Mouse (Mus musculus) CH12.LX (cell line): ENCODE measurements around the gene Anks1b. TPM values are rescaled to one million over a fixed set of nuclear protein-coding genes. Genes with fewer than 3 reads are reported as not detected.

Source experiments
- DNase-seq: peaks from one replicate; pipeline ENCODE4 v3.0.0-alpha.2; 2013; ENCODE audit errors: extremely low read depth
- H3K27ac ChIP-seq: 2 replicates; pipeline ENCODE4 v1.5.1; 2012; ENCODE audit warnings: low read depth, mild to moderate bottlenecking, control low read depth, moderate library complexity; ENCODE audit not compliant: insufficient read depth
- H3K27me3 ChIP-seq: replicated peaks from 2 replicates; pipeline ENCODE3; 2012; ENCODE audit warnings: inconsistent platforms
- H3K36me3 ChIP-seq, 2 experiments: replicated peaks in 1 of 2; 2 replicates each; pipeline versions ENCODE3 to v1.6.1; 2012; ENCODE audit warnings: inconsistent platforms in 1 of 2, low read length in 1 of 2, mild to moderate bottlenecking in 1 of 2, mixed read lengths in 1 of 2, moderate library complexity in 1 of 2; ENCODE audit not compliant: control insufficient read depth in 1 of 2, insufficient read depth in 1 of 2
- H3K4me1 ChIP-seq, 2 experiments: 2 replicates each; pipeline ENCODE4 v1.6.1; 2012; ENCODE audit warnings: inconsistent platforms in 1 of 2, moderate library complexity in 1 of 2; ENCODE audit not compliant: insufficient read depth in 2 of 2, control insufficient read depth in 1 of 2
- H3K4me2 ChIP-seq: 2 replicates; pipeline ENCODE4 v1.6.1; 2012; ENCODE audit warnings: low read depth, mild to moderate bottlenecking, control low read depth; ENCODE audit not compliant: poor library complexity, insufficient read depth, severe bottlenecking
- H3K4me3 ChIP-seq, 3 experiments: fragments of 150-350 bp in 1 of 3; sonication (generic) in 1 of 3; replicated peaks in 1 of 3; 2 replicates each; pipeline versions ENCODE3 to v1.5.1; 2011 to 2012; ENCODE audit warnings: low read depth in 2 of 3, low read length in 2 of 3, mild to moderate bottlenecking in 2 of 3, moderate library complexity in 2 of 3, control low read depth in 1 of 3, improper control_type of control experiment in 1 of 3, inconsistent platforms in 1 of 3, mixed read lengths in 1 of 3; ENCODE audit not compliant: poor library complexity in 1 of 3
- H3K79me2 ChIP-seq: replicated peaks from 2 replicates; pipeline ENCODE4 v1.6.1; 2012; ENCODE audit warnings: mild to moderate bottlenecking, moderate library complexity; ENCODE audit not compliant: control insufficient read depth, poor library complexity, insufficient read depth, severe bottlenecking; ENCODE audit errors: extremely low read depth
- H3K9ac ChIP-seq: 2 replicates; pipeline ENCODE4 v1.6.1; 2012; ENCODE audit warnings: low read depth, mild to moderate bottlenecking, control low read depth, moderate library complexity; ENCODE audit not compliant: insufficient read depth
- H3K9me3 ChIP-seq: replicated peaks from 2 replicates; pipeline ENCODE3; 2012; ENCODE audit warnings: low read length, inconsistent platforms, mixed read lengths
- BHLHE40 ChIP-seq: IDR thresholded peaks from 2 replicates; pipeline ENCODE4 v1.6.1; 2011; ENCODE audit warnings: mild to moderate bottlenecking, low read depth, low read length, improper control_type of control experiment
- CTCF ChIP-seq, 2 experiments: IDR thresholded peaks in 1 of 2; conservative IDR thresholded peaks in 1 of 2; 2 replicates each; pipeline ENCODE4 v1.5.1; 2011 to 2012; ENCODE audit warnings: low read depth in 2 of 2, low read length in 2 of 2, improper control_type of control experiment in 1 of 2, inconsistent platforms in 1 of 2, mild to moderate bottlenecking in 1 of 2, moderate library complexity in 1 of 2
- ELF1 ChIP-seq: IDR thresholded peaks from 2 replicates; pipeline ENCODE4 v1.6.1; 2014; ENCODE audit warnings: low read depth, mild to moderate bottlenecking, inconsistent platforms, low read length, improper control_type of control experiment
- ETS1 ChIP-seq: conservative IDR thresholded peaks from 2 replicates; pipeline ENCODE4 v1.6.1; 2012; ENCODE audit warnings: low read depth, mild to moderate bottlenecking, inconsistent platforms, low read length, improper control_type of control experiment, moderate library complexity
- GABPA ChIP-seq: IDR thresholded peaks from 2 replicates; pipeline ENCODE4 v1.6.1; 2012; ENCODE audit warnings: low read depth, low read length, improper control_type of control experiment, inconsistent platforms; ENCODE audit not compliant: insufficient replicate concordance
- JUN ChIP-seq: IDR thresholded peaks from 2 replicates; pipeline ENCODE4 v1.6.1; 2011; ENCODE audit warnings: low read depth, mild to moderate bottlenecking, low read length, improper control_type of control experiment, moderate library complexity; ENCODE audit not compliant: insufficient read depth
- JUND ChIP-seq: conservative IDR thresholded peaks from 2 replicates; pipeline ENCODE4 v1.6.1; 2011; ENCODE audit warnings: low read depth, low read length, improper control_type of control experiment
- KAT2A ChIP-seq: IDR thresholded peaks from 2 replicates; pipeline ENCODE4 v1.6.1; 2012; ENCODE audit warnings: low read length, improper control_type of control experiment, inconsistent platforms; ENCODE audit not compliant: insufficient replicate concordance
- MXI1 ChIP-seq: IDR thresholded peaks from 2 replicates; pipeline ENCODE4 v1.6.1; 2011; ENCODE audit warnings: mild to moderate bottlenecking, low read depth, low read length, improper control_type of control experiment
- NELFE ChIP-seq: IDR thresholded peaks from 2 replicates; pipeline ENCODE4 v1.6.1; 2011; ENCODE audit warnings: low read depth, low read length, improper control_type of control experiment
- POLR2A ChIP-seq: IDR thresholded peaks from 2 replicates; pipeline ENCODE4 v1.6.1; 2011; ENCODE audit warnings: low read depth, mild to moderate bottlenecking, improper control_type of control experiment, low read length
- RCOR1 ChIP-seq: conservative IDR thresholded peaks from 2 replicates; pipeline ENCODE4 v1.6.1; 2012; ENCODE audit warnings: low read depth, mild to moderate bottlenecking, inconsistent platforms, low read length, improper control_type of control experiment
- SIN3A ChIP-seq: IDR thresholded peaks from 2 replicates; pipeline ENCODE4 v1.6.1; 2012; ENCODE audit warnings: low read length, improper control_type of control experiment, inconsistent platforms
- SMC3 ChIP-seq: IDR thresholded peaks from 2 replicates; pipeline ENCODE4 v1.6.1; 2011; ENCODE audit warnings: low read depth, low read length, improper control_type of control experiment
- TCF12 ChIP-seq: IDR thresholded peaks from 2 replicates; pipeline ENCODE4 v1.6.1; 2014; ENCODE audit warnings: low read depth, mild to moderate bottlenecking, inconsistent platforms, low read length, improper control_type of control experiment
- ZC3H11A ChIP-seq: IDR thresholded peaks from 2 replicates; pipeline ENCODE4 v1.6.1; 2012; ENCODE audit warnings: low read depth, mild to moderate bottlenecking, inconsistent platforms, low read length, improper control_type of control experiment
- ZKSCAN1 ChIP-seq: IDR thresholded peaks from 2 replicates; pipeline ENCODE4 v1.6.1; 2012; ENCODE audit warnings: low read depth, inconsistent platforms, low read length, improper control_type of control experiment, borderline replicate concordance
- ZMIZ1 ChIP-seq: IDR thresholded peaks from 2 replicates; pipeline ENCODE4 v1.6.1; 2012; ENCODE audit warnings: low read depth, mild to moderate bottlenecking, inconsistent platforms, low read length, improper control_type of control experiment
- dilution Hi-C: fragments of 300-500 bp; cut with MboI; formaldehyde crosslinking; loops from 2 replicates; pipeline ENCODE4 v1.14.3; 2020; ENCODE audit warnings: low sequenced_read_pairs; ENCODE audit not compliant: extremely low pct_unique_long_range_greater_than_20kb, extremely low pct_ligation_motif_present
- in situ Hi-C: fragments of 300-500 bp; cut with MboI; formaldehyde crosslinking; loops from 3 replicates; pipeline ENCODE4 v1.14.3; 2019; ENCODE audit warnings: low sequenced_read_pairs, low pct_ligation_motif_present, low pct_unique_long_range_greater_than_20kb, mixed read lengths
- polyA plus RNA-seq: library from polyadenylated mRNA; unstranded; fragments of >175 nt; gene quantifications from 2 replicates; pipeline ENCODE4 v1.2.1, GENCODE M21; 2012; ENCODE audit warnings: low read depth; ENCODE audit not compliant: insufficient read length
- total RNA-seq, 2 experiments: library from RNA; depleted of rRNA; stranded (reverse); fragments of 300-350 nt in 1 of 2; fragments of >200 nt in 1 of 2; gene quantifications; 2 replicates each; pipeline ENCODE4 v1.2.3; 2012 to 2014

Gene Anks1b
- total and polyA plus RNA-seq, 3 experiments: 0.17 TPM; not detected in 2

- in situ Hi-C loops (no loop called here), dilution Hi-C loops (no loop called here)
- TF ChIP-seq GABPA: no peak
- no peak for TF ChIP-seq ZMIZ1
- no peak for TF ChIP-seq CTCF (conservative IDR thresholded peaks at IDR 0.05 in 1 of 2, IDR thresholded peaks at IDR 0.05 in 1 of 2; ENCODE audit: low read depth in 2 of 2, low read length in 2 of 2)
- no peak for TF ChIP-seq MXI1
- no peak for TF ChIP-seq RCOR1
- TF ChIP-seq ELF1: no peak
- TF ChIP-seq JUND: no peak
- no peak for TF ChIP-seq ZKSCAN1
These were observed 41.0 kb upstream of the Anks1b start for GRCm38 (mm10) chr10:89832334-89832733.

GRCm38 (mm10) chr10:89833166-89833565 lies 40.1 kb upstream of the Anks1b start:
- no peak overlapping the region for H3K9ac ChIP-seq
- TF ChIP-seq TCF12 (no peak), KAT2A (no peak), NELFE (no peak), ETS1 (no peak), JUND (no peak), SIN3A (no peak), BHLHE40 (no peak), POLR2A (no peak), JUN (no peak), SMC3 (no peak), ZC3H11A (no peak)
- TF ChIP-seq, all 38 proteins: peak for 0
- Histone ChIP-seq H3K4me1 (no peaks in the 10 kb centered on the region), H3K27ac (no peak overlapping the region), H3K4me2 (no peak overlapping the region), H3K9me3 (no peaks in the 10 kb centered on the region), H3K4me3 (no peak overlapping the region), H3K36me3 (no peaks in the 10 kb centered on the region), H3K79me2 (no peaks in the 10 kb centered on the region), H3K27me3 (no peaks in the 10 kb centered on the region)
- no peak for DNase-seq
- dilution Hi-C loops: no loop called here
- in situ Hi-C loops: no loop called here

More at GRCm38 (mm10) chr10:89832334-89832733, 41.0 kb upstream of the Anks1b start:
- peaks cover 0 to 3% of the 10 kb centered on the region in 2 experiments for H3K36me3 ChIP-seq
- H3K27me3 ChIP-seq: no peaks in the 10 kb centered on the region
- H3K79me2 ChIP-seq: no peaks in the 10 kb centered on the region
- H3K9me3 ChIP-seq: no peaks in the 10 kb centered on the region
- no peak overlapping the region for H3K4me2 ChIP-seq
- H3K4me3 ChIP-seq: no peak overlapping the region
- H3K27ac ChIP-seq: no peak overlapping the region
- no peak overlapping the region for H3K9ac ChIP-seq
- no peak for DNase-seq
- H3K4me1 ChIP-seq: no peaks in the 10 kb centered on the region
